Mouse (Mus musculus) lung, postnatal 4 days (tissue): ENCODE measurements around the gene Cd300e.
A peak's percentile ranks its signal among the peaks of the same experiment; 100 is the strongest.

Experiments used
- DNase-seq, 2 experiments: peaks; one replicate each; pipeline ENCODE4 v3.0.0; 2021

Gene Cd300e

DNA sequence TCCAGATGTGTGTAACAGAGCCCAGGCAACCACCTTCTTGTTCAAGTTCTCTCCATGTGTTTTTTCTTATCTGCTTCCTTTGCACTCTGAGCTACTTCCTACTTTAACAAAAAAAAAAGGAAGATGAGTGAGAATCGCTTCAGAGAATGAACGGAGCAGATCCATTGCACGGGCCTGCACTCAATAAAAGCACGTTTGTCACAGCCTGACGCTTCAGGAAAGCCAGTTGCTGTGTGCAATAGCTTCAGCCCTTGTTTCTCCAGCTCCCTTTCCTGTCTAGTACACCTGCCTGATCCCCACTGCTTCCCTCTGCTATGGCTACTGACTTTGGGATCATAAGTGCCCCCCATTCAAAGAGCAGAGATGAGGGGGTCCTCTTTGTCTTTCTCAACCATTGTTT lies at the start of gene Cd300e:
Gene Cd300e, minus strand, starts transcription at position 101 of the 400 bp plus-strand sequence.
- DNase-seq = no peak

DNA sequence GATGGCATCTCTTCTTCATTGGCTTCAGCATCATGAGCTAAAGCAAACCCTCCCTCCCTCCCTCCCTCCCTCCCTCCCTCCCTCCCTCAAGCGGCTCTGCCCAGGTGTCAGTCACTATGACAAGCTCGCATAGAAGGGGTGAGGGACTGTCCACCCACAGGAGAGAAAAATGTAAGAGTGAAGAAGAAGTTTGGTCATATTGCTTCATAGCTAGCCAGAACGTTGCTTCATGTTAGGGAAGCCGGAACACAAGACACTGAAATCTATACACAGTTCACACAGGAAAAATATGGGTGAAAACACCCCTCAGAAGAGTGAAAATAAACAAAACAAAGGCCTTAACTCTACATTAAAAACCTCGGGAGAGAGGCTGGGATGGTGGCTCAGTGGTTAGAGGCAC lies 48.3 kb upstream of the Cd300e start:
- DNase-seq = no peak

DNA sequence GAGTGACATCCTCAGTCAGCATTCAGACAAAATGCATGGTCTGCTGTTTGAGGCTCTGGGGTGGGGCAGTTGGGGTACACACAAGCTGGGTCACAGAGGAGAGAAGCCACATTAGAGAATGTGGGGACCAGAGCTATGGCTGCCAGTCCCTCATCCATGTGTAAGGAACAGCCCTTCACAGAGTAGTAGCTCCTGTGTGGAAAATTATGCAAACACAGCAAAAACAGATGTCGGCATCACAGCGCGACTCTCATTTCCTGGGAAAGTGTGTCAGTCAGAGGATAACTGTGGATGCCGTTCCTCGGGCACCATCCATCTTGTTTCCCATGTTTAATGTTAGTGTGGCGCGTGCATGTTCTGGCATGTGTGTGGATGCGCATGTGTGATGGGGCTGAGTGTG lies 46.2 kb upstream of the Cd300e start:
- no peak for DNase-seq

GRCm38 (mm10) chr11:115107403-115107916 lies 45.5 kb upstream of the Cd300e start:
- no peak for DNase-seq

DNA sequence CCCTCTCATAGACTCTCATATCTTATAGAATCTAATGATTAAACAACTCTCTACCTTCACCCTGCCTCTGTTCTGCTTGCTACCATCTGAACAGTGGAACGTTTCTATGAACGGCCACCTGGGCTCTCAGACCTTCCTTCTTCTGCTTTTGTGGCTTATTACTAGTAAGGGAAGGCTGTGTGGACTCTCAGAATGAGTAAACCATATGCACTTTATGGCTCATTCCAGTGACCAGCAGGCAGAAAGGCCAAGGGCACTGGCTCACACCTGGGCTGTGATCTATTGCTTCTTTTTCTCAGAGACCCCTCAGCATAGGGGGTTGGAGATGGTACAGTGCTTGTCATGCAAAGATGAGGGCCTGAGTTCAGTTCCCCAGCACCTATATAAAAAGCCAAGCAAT lies 44.7 kb upstream of the Cd300e start:
- DNase-seq = no peak

- no peak for DNase-seq
Observed at GRCm38 (mm10) chr11:115104769-115105563, 43.0 kb upstream of the Cd300e start.

DNA sequence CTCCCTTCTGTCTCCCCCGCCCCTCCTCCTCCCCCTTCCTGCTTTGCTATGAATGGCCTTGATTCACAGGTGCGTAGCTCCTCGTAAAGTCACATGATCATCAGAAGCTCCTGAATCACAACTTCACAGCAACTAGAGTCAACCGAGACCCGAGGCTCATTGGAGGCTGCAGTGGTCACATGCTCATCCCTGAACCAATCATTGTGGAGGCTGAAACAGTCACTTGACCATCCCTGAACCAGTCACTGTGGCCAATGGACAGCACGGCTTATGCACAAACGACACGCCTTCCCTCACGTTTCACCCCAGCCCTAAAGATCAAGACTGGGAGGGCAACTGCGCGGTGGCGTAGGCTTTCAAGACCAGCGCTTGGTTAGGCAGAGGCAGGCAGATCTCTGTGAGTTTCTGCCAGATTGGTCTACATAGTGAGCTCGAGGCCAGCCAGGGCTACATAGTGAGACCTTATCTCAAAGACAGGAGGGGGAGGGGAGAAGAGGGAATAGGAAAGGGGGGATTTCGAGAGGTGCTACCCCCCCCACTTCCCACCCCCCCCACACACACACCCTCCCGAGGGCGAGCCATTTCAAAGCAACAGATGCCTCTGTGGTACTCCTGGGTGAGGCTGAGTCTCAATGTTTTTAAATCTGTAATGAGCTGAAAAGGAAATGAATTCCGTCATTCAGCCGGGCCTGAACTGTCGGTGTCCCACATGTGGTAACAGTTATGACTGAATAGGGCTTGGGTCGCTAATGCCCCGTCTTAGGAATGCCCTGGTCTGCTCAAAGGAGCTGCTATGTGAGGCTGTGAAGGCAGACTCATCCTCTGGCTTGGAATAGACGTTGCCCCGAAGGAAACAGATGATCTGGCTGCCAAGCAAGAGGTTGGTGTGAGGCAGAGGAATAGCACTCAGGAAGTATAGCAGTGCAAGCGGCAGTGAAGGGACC lies 41.8 kb upstream of the Cd300e start:
- no peak for DNase-seq

DNA sequence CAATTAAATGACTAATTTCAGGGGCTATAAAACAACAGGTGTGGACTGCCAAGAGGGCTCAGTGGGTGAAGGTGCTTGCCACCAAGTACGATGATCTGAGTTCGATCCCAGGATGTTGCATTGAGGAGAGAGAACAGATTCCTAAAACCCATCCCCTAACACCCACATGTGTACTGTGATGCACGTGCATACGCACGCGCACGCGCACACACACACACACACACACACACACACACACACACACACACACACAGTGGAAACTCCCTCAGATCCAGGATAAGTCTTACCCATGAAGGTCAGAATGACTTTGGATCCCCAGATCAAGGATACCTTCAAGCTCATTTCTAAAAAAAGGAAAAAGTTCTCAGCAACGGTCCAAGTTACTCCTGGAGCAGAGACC lies 40.1 kb upstream of the Cd300e start:
- no peak for DNase-seq

- no peak for DNase-seq
Observed at GRCm38 (mm10) chr11:115101615-115102051, 39.7 kb upstream of the Cd300e start.

- no peak for DNase-seq
Observed at GRCm38 (mm10) chr11:115100741-115101140, 38.8 kb upstream of the Cd300e start.

DNA sequence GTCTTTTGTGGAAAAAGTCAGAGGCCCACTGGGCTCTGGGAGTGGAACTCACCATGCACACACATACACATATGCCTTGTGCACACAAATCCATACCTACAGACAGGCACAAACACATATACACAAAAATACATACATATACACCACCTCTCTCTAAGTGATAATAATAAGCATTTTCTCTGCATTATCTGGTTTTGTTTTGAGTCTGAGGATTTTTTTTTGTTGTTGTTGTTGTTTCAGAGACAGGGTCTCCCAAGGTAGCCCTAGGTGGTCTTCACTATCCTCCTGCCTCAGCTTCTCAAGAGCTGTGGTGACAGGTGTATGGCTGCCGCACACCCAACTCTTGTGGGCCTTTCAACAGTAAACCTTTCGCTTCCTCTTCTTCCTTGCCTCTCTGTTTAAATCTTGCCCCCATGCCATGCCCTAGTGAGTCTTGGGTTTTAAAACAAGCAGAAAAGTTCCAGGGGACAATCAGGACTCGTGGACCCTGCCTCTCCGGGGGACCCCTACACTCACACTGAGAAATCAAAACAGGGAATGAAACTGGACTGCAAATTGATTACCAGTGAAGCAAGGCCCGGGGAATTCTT lies 38.1 kb upstream of the Cd300e start:
- no peak for DNase-seq

- no peak for DNase-seq
Observed at GRCm38 (mm10) chr11:115099241-115099840, 37.4 kb upstream of the Cd300e start.

DNA sequence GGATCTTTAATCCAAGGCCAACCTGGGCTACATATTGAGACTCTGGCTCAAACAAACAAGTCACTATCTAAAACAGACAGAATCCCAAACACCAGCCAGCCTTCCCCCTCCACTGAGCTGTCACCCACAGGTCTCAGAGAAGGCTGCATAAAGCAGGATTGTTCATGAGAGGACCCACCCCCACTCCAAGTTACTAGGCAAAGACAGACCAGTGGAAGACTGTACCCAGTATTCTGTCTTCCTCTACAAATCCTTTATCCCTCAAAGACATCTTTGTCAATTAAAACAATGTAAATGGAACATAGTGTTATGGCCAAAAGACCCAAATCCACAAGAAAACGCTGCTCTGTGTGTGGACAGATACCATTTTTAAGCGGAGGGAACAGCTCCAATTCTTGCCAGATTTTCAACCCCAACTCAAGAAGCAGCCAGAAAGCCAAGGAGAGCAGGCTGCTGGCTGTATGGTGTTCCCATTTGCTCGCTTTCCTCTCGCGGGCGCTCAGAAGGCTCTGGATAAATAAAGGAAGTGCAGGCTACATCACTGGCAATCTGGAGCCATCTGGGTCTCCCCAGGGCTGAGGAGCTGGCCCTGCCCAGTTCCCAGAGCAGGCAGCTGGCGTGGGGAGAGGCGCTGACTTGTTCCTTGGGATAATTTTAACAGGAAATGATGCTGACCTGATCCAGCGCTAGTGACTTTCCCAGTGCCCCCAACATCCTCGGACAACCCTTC lies 36.4 kb upstream of the Cd300e start:
- peak in 1 of 2 experiments; percentile 43 for DNase-seq

DNA sequence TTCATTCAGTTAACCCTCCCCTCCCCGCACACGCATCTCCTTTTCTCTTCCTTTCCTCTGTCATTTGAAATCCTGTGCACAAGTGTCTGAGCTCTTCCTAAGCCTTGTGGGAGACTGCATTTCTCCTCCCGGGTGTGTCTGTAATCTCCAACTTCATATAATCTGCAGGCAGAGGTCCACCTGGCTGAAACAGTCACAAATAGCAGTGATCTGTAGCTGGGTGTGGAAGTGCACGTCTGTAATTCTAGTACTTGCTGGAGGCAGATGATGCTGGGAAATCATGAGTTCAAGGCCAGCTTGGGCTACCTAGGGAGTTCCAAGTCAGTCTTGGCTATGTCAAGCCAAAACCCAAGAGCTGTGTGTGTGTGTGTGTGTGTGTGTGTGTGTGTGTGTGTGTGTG lies 30.2 kb upstream of the Cd300e start:
- DNase-seq = no peak

DNA sequence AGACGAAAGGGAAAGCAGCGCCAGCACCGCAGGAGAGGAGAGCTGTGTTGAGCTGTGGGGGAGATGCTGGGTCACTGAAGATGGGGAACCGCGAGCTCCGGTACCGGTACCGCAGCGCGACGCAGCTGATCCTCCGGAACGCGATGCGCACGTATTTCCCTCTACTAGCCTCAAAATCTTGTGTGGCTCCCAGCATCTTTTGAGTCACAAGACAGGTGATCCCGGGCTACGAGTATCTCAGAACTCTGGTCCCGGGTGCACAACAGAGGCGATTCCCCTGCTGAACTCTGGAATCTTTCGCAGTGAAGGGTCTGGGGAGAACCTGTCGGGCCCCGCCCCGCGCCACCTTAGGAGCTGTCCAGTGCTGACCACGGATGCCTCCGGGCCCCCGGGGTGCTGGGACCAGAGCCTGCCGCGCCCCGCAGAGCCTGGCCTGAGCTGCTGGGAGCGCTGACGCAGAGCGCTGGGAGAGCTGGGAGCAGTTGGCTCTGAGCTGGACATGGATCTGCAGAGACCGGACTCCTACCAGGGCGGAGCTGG lies 29.5 kb upstream of the Cd300e start, which contains the start of gene Rab37:
Gene Rab37, plus strand, starts transcription at position 70 of the 540 bp plus-strand sequence.
- DNase-seq = peak in 1 of 2 experiments; percentile 31

DNA sequence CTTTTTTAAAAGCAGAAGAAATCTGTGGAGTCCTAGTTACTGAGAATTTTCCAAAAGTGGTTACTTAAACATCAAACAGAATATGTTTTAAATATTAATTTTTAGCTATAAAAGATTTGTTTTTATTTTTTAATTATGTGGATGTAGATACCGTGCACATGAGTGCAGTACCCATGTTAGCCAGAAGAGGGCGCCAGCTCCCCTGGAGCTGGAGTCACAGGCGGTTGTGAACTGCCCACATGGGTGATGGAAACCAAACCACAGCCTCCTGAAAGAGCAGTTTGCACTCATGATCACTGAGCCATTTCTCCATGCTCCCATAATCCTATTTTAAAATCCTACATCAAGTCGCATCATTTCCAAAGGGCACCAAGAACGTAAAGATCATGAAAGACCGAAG lies 27.9 kb upstream of the Cd300e start:
- DNase-seq = no peak

DNA sequence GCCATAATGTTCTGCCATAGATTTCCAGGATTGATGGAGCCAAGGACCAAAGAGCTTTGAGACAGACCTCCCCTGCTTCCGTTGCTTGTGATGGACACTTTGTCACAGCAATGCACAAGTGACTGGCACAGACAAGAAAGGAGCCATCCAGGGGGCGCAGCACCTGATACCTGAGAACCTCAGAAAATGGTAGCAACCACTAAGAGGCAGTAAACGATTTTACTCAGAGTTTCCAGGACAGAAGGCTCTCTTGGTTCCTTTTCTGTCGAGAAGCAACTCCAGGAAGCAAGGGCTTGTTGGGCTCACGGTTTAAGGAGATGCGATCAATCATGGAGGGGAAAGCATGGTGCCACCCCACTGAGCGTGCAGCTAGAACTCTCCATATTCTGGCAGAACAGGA lies 24.2 kb upstream of the Cd300e start:
- no peak for DNase-seq

DNA sequence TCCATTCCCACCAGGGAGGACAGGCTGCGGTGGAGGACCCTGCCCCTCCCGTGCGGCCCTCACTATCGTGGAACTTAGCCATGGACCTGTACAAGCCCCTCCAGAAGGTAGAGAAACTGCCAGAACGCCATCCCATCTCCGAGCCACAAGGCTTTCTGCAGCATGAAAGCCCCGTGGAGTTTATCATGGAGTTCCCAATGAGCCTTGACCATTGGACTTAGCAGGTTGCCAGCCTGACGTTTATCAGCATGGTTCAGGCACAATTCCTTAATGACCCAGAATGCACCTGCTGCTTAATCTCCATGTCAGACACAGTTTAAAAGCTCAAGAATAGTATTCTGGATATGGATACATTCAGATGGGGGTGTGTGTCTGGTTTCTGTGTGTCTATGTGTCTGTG lies 23.1 kb upstream of the Cd300e start:
- no peak for DNase-seq

DNA sequence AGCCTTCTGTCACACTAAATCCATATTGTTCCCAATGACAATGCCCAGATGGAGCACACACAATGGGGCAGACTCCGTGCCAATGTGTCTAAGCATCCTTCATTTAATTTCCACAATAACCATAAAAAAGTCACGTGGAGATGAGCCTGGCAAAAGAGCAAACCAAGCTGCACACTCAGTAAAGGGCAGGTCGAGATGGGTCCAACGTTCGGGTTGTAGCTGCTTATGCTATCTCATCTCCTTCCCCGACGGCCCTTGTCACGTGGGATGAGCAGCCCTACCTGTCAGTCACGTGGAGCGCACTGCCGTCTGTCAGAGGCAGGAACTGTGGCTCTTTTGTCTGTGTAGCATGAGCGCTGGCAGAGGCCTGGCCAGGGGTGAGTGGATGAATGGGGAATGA lies 22.6 kb upstream of the Cd300e start:
- no peak for DNase-seq

GRCm38 (mm10) chr11:115083376-115084139 lies 21.6 kb upstream of the Cd300e start:
- peak; percentile 44 to 78 for DNase-seq

DNA sequence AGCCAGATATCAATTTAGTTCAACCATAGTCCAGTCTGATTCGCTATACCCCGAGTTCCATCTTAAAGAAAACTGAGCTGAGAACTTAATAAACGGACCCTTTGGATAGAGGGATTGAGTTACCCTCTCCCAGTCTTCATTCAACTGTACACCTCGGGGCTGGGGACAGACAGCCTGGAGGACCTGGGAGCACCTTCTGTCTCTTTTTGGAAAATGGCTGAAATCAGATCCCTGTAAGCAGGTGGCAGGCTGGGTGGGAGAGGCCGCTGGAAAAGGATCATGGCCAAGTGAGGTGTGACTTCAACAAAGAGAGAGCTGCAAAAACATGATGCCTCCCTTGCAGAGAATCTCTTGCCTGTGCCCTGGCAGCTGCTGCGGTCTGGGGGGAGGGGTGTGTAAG lies 20.2 kb upstream of the Cd300e start:
- DNase-seq = no peak
